Comparison of ENCODE assay signal across 36 mouse cellular contexts in genomic region chr3:90579433-90579832, GRCm38 (mm10). TPM values are rescaled to one million over a fixed set of nuclear protein-coding genes. Genes with fewer than 3 reads are reported as not detected.
DNase-seq lines count a peak whose midpoint lies in the region; ATAC-seq and TF ChIP-seq lines count a peak whose summit lies in the region.
"Had no signal": no experiment of that assay in that cellular context is flagged by ENCODE, and none has a peak within 500 bp of the region (broad histone marks: within the 10 kb centered on the region; RNA-seq: fewer than 3 reads in every experiment).

No protein-coding gene starts in this region.

- H3K9ac ChIP-seq in intestine, embryonic 14.5 days (ENCODE audit: low read length): no peak overlapping the region
- H3K9ac ChIP-seq in intestine, postnatal 0 days (ENCODE audit: low read depth, low read length): no peak overlapping the region
- H3K9ac ChIP-seq in midbrain, embryonic 16.5 days (ENCODE audit: low read depth, low read length): no peak overlapping the region
- H3K9ac ChIP-seq: heart, embryonic 12.5 days; hindbrain, embryonic 13.5 days; kidney, embryonic 15.5 days; liver, embryonic 14.5 days; lung, embryonic 15.5 days; midbrain, embryonic 12.5 days; neural tube, embryonic 13.5 days had no signal

- ATAC-seq in intestine, embryonic 14.5 days (replicated peaks; ENCODE audit: low FRiP score, low TSS enrichment, low read depth): no peak
- no peak for ATAC-seq in intestine, postnatal 0 days
- ATAC-seq in midbrain, embryonic 16.5 days: no peak
- ATAC-seq: forebrain, embryonic 14.5 days; Patski had no signal

- peak; percentile 47 for DNase-seq in intestine, embryonic 14.5 days (ENCODE audit: low spot score)
- peak; percentile 40 for DNase-seq in 3134 (ENCODE audit: extremely low read depth, insufficient read length, low spot score)
- peak; percentile 62 for DNase-seq in Muller cell, postnatal 12 days (ENCODE audit: inconsistent ontology term)
- DNase-seq in fibroblast of lung, adult 2 months (ENCODE audit: low read depth): peak; percentile 80
- DNase-seq in right cerebral cortex, postnatal 36 days (ENCODE audit: low spot score in 2 of 2): no peak
- DNase-seq: adrenal gland, postnatal 36 days; cerebellum, adult 18-20 months; cerebellum, postnatal 14 days; gastrocnemius, postnatal 25 days; heart, adult 2 months; heart, postnatal 4 days; kidney, adult 11 months; kidney, postnatal 36 days; liver; lung, postnatal 36 days; thymus, adult 2 months; thymus, postnatal 36 days had no signal

- no peak overlapping the region for H3K27ac ChIP-seq in intestine, embryonic 14.5 days (ENCODE audit: low read depth)
- H3K27ac ChIP-seq in intestine, postnatal 0 days (ENCODE audit: low read depth, low read length): no peak overlapping the region
- no peak overlapping the region for H3K27ac ChIP-seq in midbrain, embryonic 16.5 days (ENCODE audit: low read length)
- H3K27ac ChIP-seq: heart, adult 2 months; hindbrain, embryonic 13.5 days; kidney, embryonic 15.5 days; layer of hippocampus, adult 2 months; liver, embryonic 14.5 days; lung, embryonic 15.5 days; midbrain, embryonic 12.5 days; neural tube, embryonic 13.5 days had no signal

- no peaks in the 10 kb centered on the region for H3K36me3 ChIP-seq in intestine, embryonic 14.5 days (ENCODE audit: control insufficient read depth, insufficient read depth, low read length)
- no peaks in the 10 kb centered on the region for H3K36me3 ChIP-seq in intestine, postnatal 0 days (ENCODE audit: control insufficient read depth, insufficient read depth)
- H3K36me3 ChIP-seq in midbrain, embryonic 16.5 days (ENCODE audit: control insufficient read depth, insufficient read depth, low read length): no peaks in the 10 kb centered on the region
- H3K36me3 ChIP-seq: heart, embryonic 12.5 days; hindbrain, embryonic 13.5 days; kidney, embryonic 15.5 days; lung, embryonic 15.5 days; midbrain, embryonic 12.5 days; neural tube, embryonic 13.5 days had no signal

- H3K4me2 ChIP-seq in intestine, embryonic 14.5 days (ENCODE audit: low read length): no peak overlapping the region
- H3K4me2 ChIP-seq in intestine, postnatal 0 days (replicated peaks; ENCODE audit: low read depth): no peak overlapping the region
- H3K4me2 ChIP-seq in midbrain, embryonic 16.5 days (ENCODE audit: low read length): no peak overlapping the region
- H3K4me2 ChIP-seq: heart, embryonic 12.5 days; hindbrain, embryonic 13.5 days; kidney, embryonic 15.5 days; lung, embryonic 15.5 days; midbrain, embryonic 12.5 days; neural tube, embryonic 13.5 days had no signal

- H3K4me1 ChIP-seq in intestine, embryonic 14.5 days (replicated peaks; ENCODE audit: control insufficient read depth, insufficient read depth, low read length): peaks cover 7% of the 10 kb centered on the region; the same call in 1 of the 2 replicates
- H3K4me1 ChIP-seq in intestine, postnatal 0 days (replicated peaks; ENCODE audit: control insufficient read depth, insufficient read depth, low read length): no peaks in the 10 kb centered on the region; the same call in 1 of the 2 replicates
- no peaks in the 10 kb centered on the region for H3K4me1 ChIP-seq in midbrain, embryonic 16.5 days (ENCODE audit: control insufficient read depth, insufficient read depth, low read length)
- H3K4me1 ChIP-seq: hindbrain, embryonic 13.5 days; lung, embryonic 15.5 days; megakaryocyte, embryonic 14.5 days; midbrain, embryonic 12.5 days; neural tube, embryonic 13.5 days had no signal

- 51% methylated on average over 7 of the region's 7 CpGs for WGBS in intestine, embryonic 14.5 days
- WGBS in intestine, postnatal 0 days: 67% methylated on average over 7 of the region's 7 CpGs
- 83% methylated on average over 7 of the region's 7 CpGs for WGBS in midbrain, embryonic 16.5 days

- TF ChIP-seq CTCF in intestine, postnatal 0 days (IDR thresholded peaks at IDR 0.05; ENCODE audit: low read depth): no peak

- H3K4me3 ChIP-seq in intestine, embryonic 14.5 days (ENCODE audit: low read depth, low read length): no peak overlapping the region
- H3K4me3 ChIP-seq in intestine, postnatal 0 days (ENCODE audit: low read depth, low read length): no peak overlapping the region
- H3K4me3 ChIP-seq in midbrain, embryonic 16.5 days (ENCODE audit: low read depth, low read length): no peak overlapping the region
- H3K4me3 ChIP-seq: erythroblast, embryonic 14.5 days; heart, adult 2 months; heart, embryonic 12.5 days; hindbrain, embryonic 13.5 days; kidney, embryonic 15.5 days; layer of hippocampus, adult 2 months; lung, embryonic 15.5 days; megakaryocyte, embryonic 14.5 days; midbrain, embryonic 12.5 days; neural tube, embryonic 13.5 days had no signal

- no peaks in the 10 kb centered on the region for H3K27me3 ChIP-seq in intestine, embryonic 14.5 days (replicated peaks; ENCODE audit: control insufficient read depth, insufficient read depth, low read length)
- no peaks in the 10 kb centered on the region for H3K27me3 ChIP-seq in intestine, postnatal 0 days (replicated peaks; ENCODE audit: control insufficient read depth, insufficient read depth, low read length)
- no peaks in the 10 kb centered on the region for H3K27me3 ChIP-seq in midbrain, embryonic 16.5 days (ENCODE audit: control insufficient read depth, insufficient read depth, low read depth, low read length)
- H3K27me3 ChIP-seq: heart, embryonic 12.5 days; hindbrain, embryonic 13.5 days; kidney, embryonic 15.5 days; lung, embryonic 15.5 days; midbrain, embryonic 12.5 days; neural tube, embryonic 13.5 days; Patski had no signal

- H3K9me3 ChIP-seq in intestine, embryonic 14.5 days (ENCODE audit: control insufficient read depth, low read length): no peaks in the 10 kb centered on the region
- no peaks in the 10 kb centered on the region for H3K9me3 ChIP-seq in intestine, postnatal 0 days (ENCODE audit: control insufficient read depth)
- no peaks in the 10 kb centered on the region for H3K9me3 ChIP-seq in midbrain, embryonic 16.5 days (replicated peaks; ENCODE audit: control insufficient read depth, low read length, poor library complexity, severe bottlenecking)
- H3K9me3 ChIP-seq: heart, embryonic 12.5 days; hindbrain, embryonic 13.5 days; kidney, embryonic 15.5 days; lung, embryonic 15.5 days; midbrain, embryonic 12.5 days; neural tube, embryonic 13.5 days had no signal

RNA-seq across cellular contexts. Expression of gene S100a2, which starts 10.6 kb away (rescaled TPM):
- not detected in 2 replicates for polyA plus RNA-seq in intestine, embryonic 14.5 days (2014; fragmentation: Nextera tagmentation; extraction: Ambion mirVana)
- not detected in 2 replicates for polyA plus RNA-seq in intestine, postnatal 0 days (2015; fragmentation: Nextera tagmentation; extraction: Ambion mirVana)
- polyA plus RNA-seq in midbrain, embryonic 16.5 days (2015; fragmentation: Nextera tagmentation; extraction: Ambion mirVana): not detected in 2 replicates
- polyA plus RNA-seq: brain, embryonic 14.5 days; C2C12; cortical plate, adult 2 months; embryonic facial prominence, embryonic 11.5 days; erythroblast, embryonic 14.5 days; forebrain, embryonic 14.5 days; heart, adult 2 months; heart, embryonic 12.5 days; heart, postnatal 0 days; hindbrain, embryonic 13.5 days; kidney, embryonic 15.5 days; liver, embryonic 14.5 days; lung, embryonic 15.5 days; midbrain, embryonic 12.5 days; neural tube, embryonic 13.5 days; Patski; thymus, adult 2 months had no signal

RNA-seq across cellular contexts. Expression of gene S100a3, which starts 19.1 kb away (rescaled TPM):
- polyA plus RNA-seq in intestine, embryonic 14.5 days (2014; fragmentation: Nextera tagmentation; extraction: Ambion mirVana): 0.39 and 0.81 TPM in 2 replicates
- polyA plus RNA-seq in intestine, postnatal 0 days (2015; fragmentation: Nextera tagmentation; extraction: Ambion mirVana): 0.18 and 0.37 TPM in 2 replicates
- 0.16 TPM in 1 of 2 replicates, not detected in the other for polyA plus RNA-seq in midbrain, embryonic 16.5 days (2015; fragmentation: Nextera tagmentation; extraction: Ambion mirVana)
- polyA plus RNA-seq: embryonic facial prominence, embryonic 11.5 days; erythroblast, embryonic 14.5 days; forebrain, embryonic 14.5 days; kidney, embryonic 15.5 days; midbrain, embryonic 12.5 days had no signal

RNA-seq across cellular contexts. Expression of gene Gm42674, which starts 22.3 kb away (rescaled TPM):
- not detected in 2 replicates for polyA plus RNA-seq in intestine, embryonic 14.5 days (2014; fragmentation: Nextera tagmentation; extraction: Ambion mirVana)
- not detected in 2 replicates for polyA plus RNA-seq in intestine, postnatal 0 days (2015; fragmentation: Nextera tagmentation; extraction: Ambion mirVana)
- 0.65 TPM in 1 of 2 replicates, not detected in the other for polyA plus RNA-seq in midbrain, embryonic 16.5 days (2015; fragmentation: Nextera tagmentation; extraction: Ambion mirVana)
- polyA plus RNA-seq: brain, embryonic 14.5 days; cortical plate, adult 2 months; embryonic facial prominence, embryonic 11.5 days; erythroblast, embryonic 14.5 days; forebrain, embryonic 14.5 days; heart, adult 2 months; heart, embryonic 12.5 days; heart, postnatal 0 days; hindbrain, embryonic 13.5 days; kidney, embryonic 15.5 days; liver, embryonic 14.5 days; lung, embryonic 15.5 days; midbrain, embryonic 12.5 days; neural tube, embryonic 13.5 days; Patski; thymus, adult 2 months had no signal

RNA-seq across cellular contexts. Expression of gene S100a4, which starts 24.1 kb away (rescaled TPM):
- polyA plus RNA-seq in intestine, embryonic 14.5 days (2014; fragmentation: Nextera tagmentation; extraction: Ambion mirVana): 4.1 and 5.3 TPM in 2 replicates
- 8.6 and 8.7 TPM in 2 replicates for polyA plus RNA-seq in intestine, postnatal 0 days (2015; fragmentation: Nextera tagmentation; extraction: Ambion mirVana)
- polyA plus RNA-seq in midbrain, embryonic 16.5 days (2015; fragmentation: Nextera tagmentation; extraction: Ambion mirVana): 0.53 TPM in 1 of 2 replicates, not detected in the other
- polyA plus RNA-seq: erythroblast, embryonic 14.5 days; neural tube, embryonic 13.5 days had no signal

RNA-seq across cellular contexts. Expression of gene S100a5, which starts 28.9 kb away (rescaled TPM):
- 5.1 and 8.6 TPM in 2 replicates for polyA plus RNA-seq in intestine, embryonic 14.5 days (2014; fragmentation: Nextera tagmentation; extraction: Ambion mirVana)
- polyA plus RNA-seq in intestine, postnatal 0 days (2015; fragmentation: Nextera tagmentation; extraction: Ambion mirVana): 4.1 and 5.6 TPM in 2 replicates
- polyA plus RNA-seq in midbrain, embryonic 16.5 days (2015; fragmentation: Nextera tagmentation; extraction: Ambion mirVana): not detected in 2 replicates
- polyA plus RNA-seq: brain, embryonic 14.5 days; cortical plate, adult 2 months; embryonic facial prominence, embryonic 11.5 days; erythroblast, embryonic 14.5 days; forebrain, embryonic 14.5 days; heart, adult 2 months; heart, embryonic 12.5 days; heart, postnatal 0 days; hindbrain, embryonic 13.5 days; kidney, embryonic 15.5 days; liver, embryonic 14.5 days; lung, embryonic 15.5 days; midbrain, embryonic 12.5 days; neural tube, embryonic 13.5 days; Patski; thymus, adult 2 months had no signal

Comparison
In these comparisons a context has a peak if more than half of its experiments do, and no peak if none do; other contexts are left out.
1. DNase-seq: peak in intestine, embryonic 14.5 days (single experiment), 3134 (single experiment), Muller cell, postnatal 12 days (single experiment) and fibroblast of lung, adult 2 months (single experiment); none in right cerebral cortex, postnatal 36 days (0 of 2).